In the genomic region with DNA sequence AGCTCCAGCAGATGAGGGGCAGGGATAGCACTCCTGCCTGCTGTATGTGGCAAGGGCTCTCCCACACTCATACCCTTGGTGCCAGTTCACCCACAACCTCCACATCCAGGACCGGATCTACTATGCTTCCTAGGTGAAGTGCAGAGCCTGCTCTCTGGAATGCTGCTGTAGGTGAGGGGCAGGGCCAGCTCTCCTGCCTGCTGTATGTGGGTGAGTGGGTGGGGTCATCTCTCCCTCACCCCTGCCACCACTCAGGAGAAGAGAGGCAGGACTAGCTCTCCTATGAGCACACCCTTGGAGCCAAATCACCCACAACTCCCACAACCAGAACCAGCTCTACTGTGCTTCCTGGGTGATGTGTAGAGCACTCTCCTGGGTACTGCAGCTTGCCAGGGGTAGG, we compare ENCODE assay signal across 33 mouse cellular contexts. TPM values are rescaled to one million over a fixed set of nuclear protein-coding genes. Genes with fewer than 3 reads are reported as not detected.
"Had no signal": no experiment of that assay in that cellular context is flagged by ENCODE, and none has a peak within 500 bp of the region (broad histone marks: within the 10 kb centered on the region; RNA-seq: fewer than 3 reads in every experiment).

No protein-coding gene starts in this region.

- H3K9ac ChIP-seq: limb, embryonic 12.5 days; limb, embryonic 13.5 days; limb, embryonic 15.5 days; liver, embryonic 12.5 days; liver, embryonic 13.5 days; liver, embryonic 14.5 days; liver, embryonic 15.5 days; liver, postnatal 0 days; lung, embryonic 14.5 days; lung, embryonic 15.5 days; midbrain, embryonic 12.5 days; midbrain, embryonic 13.5 days; midbrain, embryonic 15.5 days; neural tube, embryonic 12.5 days had no signal

- H3K36me3 ChIP-seq: limb, embryonic 10.5 days; limb, embryonic 12.5 days; limb, embryonic 13.5 days; limb, embryonic 15.5 days; liver, embryonic 12.5 days; liver, embryonic 13.5 days; liver, embryonic 15.5 days; lung, embryonic 15.5 days; midbrain, embryonic 12.5 days; midbrain, embryonic 13.5 days; midbrain, embryonic 15.5 days; neural tube, embryonic 12.5 days had no signal

- H3K4me2 ChIP-seq: limb, embryonic 12.5 days; limb, embryonic 13.5 days; limb, embryonic 15.5 days; liver, embryonic 11.5 days; liver, embryonic 12.5 days; liver, embryonic 13.5 days; liver, embryonic 15.5 days; lung, embryonic 14.5 days; lung, embryonic 15.5 days; midbrain, embryonic 11.5 days; midbrain, embryonic 12.5 days; midbrain, embryonic 13.5 days; midbrain, embryonic 15.5 days; neural tube, embryonic 12.5 days had no signal

- H3K4me1 ChIP-seq: liver, embryonic 12.5 days; liver, embryonic 13.5 days; liver, embryonic 15.5 days had no signal

- H3K4me3 ChIP-seq: left cerebral cortex, adult 2 months; limb, embryonic 10.5 days; limb, embryonic 12.5 days; limb, embryonic 13.5 days; limb, embryonic 15.5 days; liver, embryonic 12.5 days; liver, embryonic 13.5 days; liver, embryonic 15.5 days; lung, embryonic 15.5 days; megakaryocyte, embryonic 14.5 days; midbrain, embryonic 12.5 days; midbrain, embryonic 13.5 days; midbrain, embryonic 15.5 days; myocyte; neural tube, embryonic 12.5 days had no signal

- H3K27ac ChIP-seq: left cerebral cortex, adult 2 months; limb, embryonic 10.5 days; limb, embryonic 12.5 days; limb, embryonic 13.5 days; limb, embryonic 15.5 days; liver, embryonic 12.5 days; liver, embryonic 13.5 days; liver, embryonic 14.5 days; liver, embryonic 15.5 days; lung, embryonic 15.5 days; macrophage; midbrain, embryonic 12.5 days; midbrain, embryonic 13.5 days; midbrain, embryonic 15.5 days; neural tube, embryonic 12.5 days had no signal

- DNase-seq: left cerebral cortex, postnatal 4 days; liver; liver, embryonic 13.5 days; liver, postnatal 0 days; lung, adult 18-20 months; lung, embryonic 14.5 days; lung, postnatal 10 days; lung, postnatal 36 days; lung, postnatal 4 days; midbrain, embryonic 14.5 days had no signal

- ATAC-seq: liver, embryonic 12.5 days; liver, postnatal 0 days; midbrain, embryonic 13.5 days; midbrain, embryonic 15.5 days; midbrain, embryonic 16.5 days had no signal

- H3K9me3 ChIP-seq: limb, embryonic 10.5 days; limb, embryonic 12.5 days; limb, embryonic 13.5 days; limb, embryonic 15.5 days; liver, embryonic 12.5 days; liver, embryonic 13.5 days; liver, embryonic 15.5 days; lung, embryonic 15.5 days; megakaryocyte, embryonic 14.5 days; midbrain, embryonic 12.5 days; midbrain, embryonic 13.5 days; midbrain, embryonic 15.5 days; neural tube, embryonic 12.5 days had no signal

RNA-seq across cellular contexts. Expression of gene Itga11, which starts 2.5 kb away (rescaled TPM):
- total RNA-seq: megakaryocyte progenitor cell, adult 5-6 weeks; megakaryocyte, adult 5-6 weeks; megakaryocyte-erythroid progenitor cell, adult 5-6 weeks; monocyte, adult 5-6 weeks had no signal
- polyA plus RNA-seq: macrophage had no signal
